ENCODE assay signal across 27 mouse cellular contexts in the genomic region with DNA sequence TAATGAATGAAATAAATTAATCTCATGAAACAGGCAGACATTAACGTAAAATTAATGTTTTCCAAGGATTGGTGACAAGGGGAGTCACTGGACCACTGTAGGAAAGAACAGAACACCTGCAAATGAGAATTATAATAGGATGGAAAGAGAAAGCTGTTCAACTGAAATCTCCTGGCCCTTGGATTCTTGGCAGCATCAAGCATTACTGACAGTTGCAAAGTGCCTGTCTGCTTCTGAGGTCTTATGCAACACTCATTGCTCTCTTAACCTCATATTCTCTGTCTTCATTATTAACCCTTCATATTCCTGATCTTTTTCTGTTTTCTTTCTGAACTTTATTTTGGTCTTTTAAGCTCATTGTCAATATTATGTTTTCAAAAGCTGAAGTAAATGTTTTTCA.
DNase-seq lines count a peak whose midpoint lies in the region; ATAC-seq and TF ChIP-seq lines count a peak whose summit lies in the region.
"Had no signal": no experiment of that assay in that cellular context is flagged by ENCODE, and none has a peak within 500 bp of the region (broad histone marks: within the 10 kb centered on the region; RNA-seq: fewer than 3 reads in every experiment).

No protein-coding gene starts in this region.

- H3K27ac ChIP-seq in lung, embryonic 14.5 days (ENCODE audit: low read depth), result no peak overlapping the region
- no peak overlapping the region for H3K27ac ChIP-seq in intestine, embryonic 15.5 days
- H3K27ac ChIP-seq: embryonic facial prominence, embryonic 12.5 days; embryonic facial prominence, embryonic 15.5 days; gastrocnemius, adult 2 months; heart, embryonic 15.5 days; hindbrain, embryonic 10.5 days; hindbrain, embryonic 13.5 days had no signal

- no peak overlapping the region for H3K4me3 ChIP-seq in lung, embryonic 14.5 days (ENCODE audit: low read depth, low read length)
- no peak overlapping the region for H3K4me3 ChIP-seq in intestine, embryonic 15.5 days (replicated peaks)
- H3K4me3 ChIP-seq: embryonic facial prominence, embryonic 12.5 days; embryonic facial prominence, embryonic 15.5 days; gastrocnemius, adult 2 months; heart, embryonic 12.5 days; heart, embryonic 15.5 days; hindbrain, embryonic 10.5 days; hindbrain, embryonic 13.5 days had no signal

- no peak overlapping the region for H3K4me2 ChIP-seq in lung, embryonic 14.5 days
- no peak overlapping the region for H3K4me2 ChIP-seq in intestine, embryonic 15.5 days (replicated peaks)
- H3K4me2 ChIP-seq: embryonic facial prominence, embryonic 12.5 days; embryonic facial prominence, embryonic 15.5 days; heart, embryonic 12.5 days; heart, embryonic 15.5 days; hindbrain, embryonic 13.5 days had no signal

- DNase-seq in lung, embryonic 14.5 days, result peak; percentile 52
- no peak for DNase-seq in lung, adult 18-20 months
- peak; percentile 36 for DNase-seq in Muller cell, postnatal 12 days (ENCODE audit: inconsistent ontology term)
- peak; percentile 2 for DNase-seq in brain, adult 2 months (ENCODE audit: low read depth, low spot score)
- no peak for DNase-seq in layer of hippocampus, postnatal 36 days
- DNase-seq: adrenal gland, postnatal 25 days; cerebellum, adult 11 months; cerebellum, adult 2 months; cerebellum, adult 9-11 months; cerebellum, postnatal 25 days; forebrain, postnatal 0 days; gastrocnemius, adult 2 months; gastrocnemius, postnatal 14 days; heart, adult 18-20 months; heart, postnatal 10 days; heart, postnatal 36 days had no signal

- H3K9me3 ChIP-seq in lung, embryonic 14.5 days (ENCODE audit: low read depth, low read length), result no peaks in the 10 kb centered on the region
- no peaks in the 10 kb centered on the region for H3K9me3 ChIP-seq in intestine, embryonic 15.5 days
- H3K9me3 ChIP-seq: embryonic facial prominence, embryonic 12.5 days; embryonic facial prominence, embryonic 15.5 days; heart, embryonic 12.5 days; heart, embryonic 15.5 days; hindbrain, embryonic 10.5 days; hindbrain, embryonic 13.5 days had no signal

- H3K9ac ChIP-seq in lung, embryonic 14.5 days, result no peak overlapping the region
- H3K9ac ChIP-seq in intestine, embryonic 15.5 days, result no peak overlapping the region
- H3K9ac ChIP-seq: embryonic facial prominence, embryonic 12.5 days; embryonic facial prominence, embryonic 15.5 days; forebrain, postnatal 0 days; heart, embryonic 12.5 days; heart, embryonic 15.5 days; hindbrain, embryonic 13.5 days had no signal

- ATAC-seq in lung, embryonic 14.5 days (ENCODE audit: insufficient read depth), result no peak
- no peak for ATAC-seq in intestine, embryonic 15.5 days
- ATAC-seq: activated CD4-positive, CD25-positive, alpha-beta regulatory T cell, adult 4 months; CD4-positive, CD25-positive, alpha-beta regulatory T cell, adult 4 months; forebrain, embryonic 14.5 days; forebrain, postnatal 0 days; hindbrain, embryonic 16.5 days had no signal

- H3K4me1 ChIP-seq in lung, embryonic 14.5 days (ENCODE audit: insufficient read depth), result no peaks in the 10 kb centered on the region
- no peaks in the 10 kb centered on the region for H3K4me1 ChIP-seq in intestine, embryonic 15.5 days (replicated peaks)
- H3K4me1 ChIP-seq: embryonic facial prominence, embryonic 12.5 days; embryonic facial prominence, embryonic 15.5 days; heart, embryonic 12.5 days; heart, embryonic 15.5 days; hindbrain, embryonic 10.5 days; hindbrain, embryonic 13.5 days had no signal

- WGBS in lung, embryonic 14.5 days, result 47% methylated on average over 1 of the region's 1 CpGs
- WGBS in intestine, embryonic 15.5 days, result 64% methylated on average over 1 of the region's 1 CpGs

- H3K36me3 ChIP-seq in lung, embryonic 14.5 days (ENCODE audit: insufficient read depth), result no peaks in the 10 kb centered on the region
- H3K36me3 ChIP-seq in intestine, embryonic 15.5 days, result no peaks in the 10 kb centered on the region
- H3K36me3 ChIP-seq: embryonic facial prominence, embryonic 12.5 days; embryonic facial prominence, embryonic 15.5 days; heart, embryonic 12.5 days; heart, embryonic 15.5 days; hindbrain, embryonic 10.5 days; hindbrain, embryonic 13.5 days had no signal

- TF ChIP-seq CTCF in lung, embryonic 14.5 days (IDR thresholded peaks at IDR 0.05; ENCODE audit: low read depth), result no peak

- H3K27me3 ChIP-seq in lung, embryonic 14.5 days (ENCODE audit: insufficient read depth, low read length), result no peaks in the 10 kb centered on the region
- no peaks in the 10 kb centered on the region for H3K27me3 ChIP-seq in intestine, embryonic 15.5 days (replicated peaks)
- H3K27me3 ChIP-seq: embryonic facial prominence, embryonic 12.5 days; embryonic facial prominence, embryonic 15.5 days; heart, embryonic 12.5 days; heart, embryonic 15.5 days; hindbrain, embryonic 13.5 days had no signal

Comparison
In these comparisons a context has a peak if more than half of its experiments do, and no peak if none do; other contexts are left out.
1. DNase-seq: peak in lung, embryonic 14.5 days (single experiment), Muller cell, postnatal 12 days (single experiment) and brain, adult 2 months (single experiment); none in lung, adult 18-20 months (0 of 2) and layer of hippocampus, postnatal 36 days (0 of 2).